Mouse (Mus musculus) brain, adult 2 months (tissue): ENCODE measurements around the gene Wnt2.

ENCODE experiments used
- DNase-seq: peaks from one replicate; pipeline ENCODE4 v3.0.0; 2011; ENCODE audit warnings: low read depth, low spot score

The Wnt2 gene

DNA sequence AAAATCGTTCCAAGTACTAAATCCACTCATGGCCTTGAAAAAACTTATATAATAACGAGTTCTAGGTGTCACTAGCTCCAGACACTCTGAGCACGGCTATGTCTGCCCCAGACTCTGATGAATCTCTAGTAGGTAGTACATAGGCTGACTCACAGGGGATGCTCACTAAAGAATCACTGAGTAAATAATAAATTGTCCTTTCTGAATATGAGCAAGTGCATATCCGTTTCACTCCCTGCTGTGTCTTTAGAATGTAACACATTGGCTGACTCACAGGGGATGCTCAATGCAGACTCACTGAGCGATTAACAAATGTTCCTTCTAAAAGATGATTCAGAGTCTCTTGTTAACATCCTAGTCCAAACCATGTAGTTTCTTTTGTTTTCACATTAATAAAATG is 52.1 kb downstream of the Wnt2 start:
- peak; percentile 81 for DNase-seq

DNA sequence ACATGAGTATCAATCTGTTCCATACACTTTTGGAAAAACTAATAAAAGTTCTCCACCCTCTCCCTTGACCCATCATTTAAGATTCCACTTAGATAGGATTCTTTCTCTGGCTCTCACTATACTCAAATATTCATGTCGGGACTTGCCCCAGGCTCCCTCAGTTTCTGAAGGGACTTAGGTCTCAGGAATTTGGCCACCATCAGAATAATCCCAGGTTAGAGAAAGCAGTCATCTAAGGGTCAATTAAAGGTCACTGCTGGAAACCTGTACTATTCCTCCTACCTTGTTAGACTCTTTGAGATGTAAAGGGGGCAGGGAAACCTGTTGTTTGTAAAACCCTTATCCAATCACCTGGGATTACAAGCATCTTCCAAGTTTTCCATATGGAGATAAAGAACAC is 53.2 kb downstream of the Wnt2 start:
- no peak for DNase-seq

DNA sequence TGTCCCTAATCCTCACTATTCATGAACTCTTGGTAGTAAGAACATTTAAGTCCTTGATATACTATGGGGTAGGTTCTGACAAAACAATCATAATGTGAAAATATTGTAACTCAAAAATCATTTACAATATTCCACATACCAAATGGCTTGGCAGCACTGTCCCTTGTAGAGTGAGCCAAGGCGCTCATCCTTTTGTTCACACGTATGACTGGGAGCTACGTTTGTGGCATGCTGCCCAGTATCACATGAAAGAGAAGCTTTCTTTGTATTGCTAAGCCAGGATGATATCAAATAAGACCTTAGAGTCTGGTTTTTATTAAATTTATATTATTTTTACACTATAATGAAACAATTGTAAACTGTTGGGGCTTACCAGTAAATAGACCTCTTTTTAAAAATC is 56.0 kb downstream of the Wnt2 start:
- DNase-seq, result peak; percentile 43

DNA sequence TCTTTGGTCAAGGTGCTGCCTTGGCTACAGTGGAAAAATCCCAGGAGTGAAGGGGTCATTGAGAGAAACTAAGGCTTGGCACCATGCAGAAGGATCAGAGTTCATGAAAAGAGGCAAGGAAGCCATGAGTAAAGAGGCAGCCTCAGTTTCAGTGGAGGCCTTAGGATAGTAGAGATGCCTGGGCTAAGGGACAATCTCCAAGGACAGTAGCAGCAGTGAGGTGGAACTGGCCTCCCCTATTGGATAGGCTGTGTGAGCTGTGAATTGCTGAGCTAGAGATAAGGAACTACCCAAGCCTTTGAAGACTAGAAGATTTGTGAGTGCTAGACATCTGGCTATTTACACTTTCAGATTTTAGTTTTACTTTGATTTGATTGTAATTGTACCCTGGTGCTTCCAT is 59.0 kb downstream of the Wnt2 start:
- no peak for DNase-seq

DNA sequence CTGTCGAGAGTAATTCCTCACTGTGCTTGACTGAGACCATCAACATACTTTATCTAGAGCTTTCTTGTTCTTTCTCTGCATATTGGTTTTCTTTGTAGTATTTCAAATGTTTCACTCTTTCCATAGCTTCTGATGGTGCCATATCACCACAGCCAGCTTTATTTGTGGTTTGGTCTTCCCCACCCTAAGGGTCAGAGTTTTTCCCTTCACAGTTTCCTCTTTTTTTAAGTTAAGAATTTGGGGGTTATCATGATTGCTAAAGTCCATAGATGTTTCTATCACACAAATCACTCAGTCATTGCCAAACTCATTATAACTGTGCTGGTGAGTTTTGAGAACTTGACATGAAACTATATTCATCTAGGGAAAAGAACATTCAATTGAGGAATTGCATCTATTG is 60.6 kb downstream of the Wnt2 start:
- DNase-seq, result no peak

DNA sequence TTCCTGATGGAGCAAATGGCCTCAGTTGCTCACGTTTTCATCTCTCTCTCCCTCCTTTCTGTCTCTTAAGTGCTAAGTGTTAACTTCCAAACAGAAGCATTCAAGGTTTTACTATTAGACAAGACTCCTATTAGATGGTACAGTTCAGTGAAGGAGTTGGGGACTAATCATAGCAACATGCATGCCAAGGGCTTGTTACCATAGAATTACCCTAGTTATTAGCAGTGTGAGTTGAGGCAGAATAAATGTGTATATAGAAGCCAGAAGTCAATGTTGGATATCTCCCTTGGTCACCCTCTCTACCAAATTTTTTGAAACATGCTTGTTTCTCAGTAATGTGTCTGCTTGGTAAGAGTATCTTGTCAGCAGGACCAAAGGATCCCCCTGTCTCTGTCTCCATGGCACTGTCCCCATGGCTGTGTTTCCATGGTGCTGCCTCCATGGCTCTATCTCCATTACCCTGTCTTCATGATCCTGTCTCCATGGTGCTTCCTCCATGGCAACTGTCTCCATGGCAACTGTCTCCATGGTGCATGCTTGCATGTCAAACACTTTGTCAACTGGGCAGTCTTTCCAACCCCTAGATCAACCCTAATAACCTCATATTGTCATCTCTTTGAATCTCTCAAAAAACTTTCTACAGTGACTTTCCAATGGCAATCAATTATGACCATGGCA is 61.8 kb downstream of the Wnt2 start:
- peak; percentile 56 for DNase-seq

DNA sequence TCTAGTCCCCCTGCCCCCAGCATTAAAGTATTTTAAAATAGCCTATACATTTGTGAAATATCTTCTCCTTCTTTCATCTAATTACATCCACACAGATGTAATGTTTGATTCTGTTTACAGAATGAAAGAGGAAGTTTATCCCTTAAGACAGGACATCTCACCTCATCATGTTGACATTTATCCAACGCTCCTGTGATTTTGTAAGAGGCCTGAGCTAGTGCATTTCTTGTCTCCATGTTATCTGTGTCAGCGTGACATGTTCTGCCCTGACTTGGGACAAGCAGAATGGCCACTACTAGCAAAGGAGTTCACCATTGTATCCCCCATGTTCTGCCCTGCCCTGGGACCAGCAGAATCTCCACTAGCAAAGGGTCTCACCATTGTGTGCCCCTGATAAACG is 66.9 kb downstream of the Wnt2 start:
- DNase-seq, result no peak

DNA sequence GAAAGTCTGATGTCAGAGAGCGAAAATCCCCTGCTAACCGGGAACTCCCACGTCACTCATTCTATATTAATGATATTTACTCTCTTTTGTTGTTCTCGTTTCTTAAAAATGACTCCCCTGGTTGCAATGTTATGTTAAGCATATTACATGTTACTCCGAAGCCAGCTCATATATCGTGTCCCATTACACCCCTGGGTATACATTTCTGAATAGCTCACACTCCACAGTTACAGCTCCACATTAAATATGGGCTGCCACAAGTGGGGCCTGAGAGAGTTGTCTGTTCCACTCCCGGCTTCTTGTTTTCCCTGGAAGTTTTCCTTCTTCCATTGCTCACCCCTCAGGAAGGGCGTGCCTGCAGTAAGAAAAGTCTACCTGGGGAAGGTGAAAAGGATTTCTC is 78.6 kb downstream of the Wnt2 start:
- no peak for DNase-seq

DNA sequence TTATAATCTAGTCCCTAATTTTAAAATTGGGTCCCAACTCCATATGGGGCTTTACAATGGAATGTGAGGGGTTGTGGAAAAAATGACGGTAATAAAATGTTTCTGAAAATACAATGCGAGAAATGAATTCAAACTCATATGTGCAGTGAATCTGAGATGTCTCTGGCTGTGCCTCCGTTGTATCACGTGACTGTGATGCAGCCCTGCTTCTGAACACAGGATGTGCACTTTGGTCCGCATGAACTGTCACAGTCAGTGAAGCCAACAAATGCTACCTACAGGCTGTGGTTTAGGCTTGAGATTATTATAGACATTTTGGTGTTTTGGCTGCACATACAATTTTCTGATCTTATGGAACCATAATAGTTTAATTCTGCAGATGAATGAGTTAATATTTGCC is 81.3 kb downstream of the Wnt2 start:
- DNase-seq, result no peak

DNA sequence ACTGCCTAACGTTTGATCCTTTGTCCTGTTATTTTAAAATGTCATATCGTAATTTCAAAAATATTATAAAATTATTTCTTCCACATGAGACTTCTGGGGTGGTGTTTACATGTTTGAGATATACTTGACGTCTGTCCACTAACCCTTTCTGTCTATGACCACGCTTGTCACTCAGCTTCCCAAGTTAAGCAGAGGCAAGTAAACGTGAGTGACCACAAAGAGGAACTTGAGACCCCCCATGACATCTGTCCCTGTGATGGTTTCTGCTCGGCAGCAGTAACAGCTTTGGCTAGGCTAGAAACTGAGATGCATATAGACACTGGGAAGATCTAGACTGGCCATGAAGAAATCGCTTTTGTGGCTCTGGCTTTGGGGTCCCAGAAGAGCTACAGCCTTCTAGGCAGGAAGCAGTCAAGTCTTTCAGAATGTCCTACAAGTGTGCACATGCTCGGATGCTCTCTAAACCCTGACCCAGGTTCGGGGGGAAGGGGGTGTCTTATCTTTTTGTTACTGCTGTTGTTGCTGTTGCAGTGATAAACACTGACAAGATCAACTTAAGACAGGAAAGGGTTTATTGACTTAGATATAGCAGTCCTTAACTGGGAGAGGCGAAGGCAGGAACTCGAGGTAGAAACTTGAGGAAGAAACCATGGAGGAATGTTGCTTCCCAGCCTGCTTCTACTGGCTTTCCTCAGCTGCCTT is 83.1 kb downstream of the Wnt2 start:
- no peak for DNase-seq

DNA sequence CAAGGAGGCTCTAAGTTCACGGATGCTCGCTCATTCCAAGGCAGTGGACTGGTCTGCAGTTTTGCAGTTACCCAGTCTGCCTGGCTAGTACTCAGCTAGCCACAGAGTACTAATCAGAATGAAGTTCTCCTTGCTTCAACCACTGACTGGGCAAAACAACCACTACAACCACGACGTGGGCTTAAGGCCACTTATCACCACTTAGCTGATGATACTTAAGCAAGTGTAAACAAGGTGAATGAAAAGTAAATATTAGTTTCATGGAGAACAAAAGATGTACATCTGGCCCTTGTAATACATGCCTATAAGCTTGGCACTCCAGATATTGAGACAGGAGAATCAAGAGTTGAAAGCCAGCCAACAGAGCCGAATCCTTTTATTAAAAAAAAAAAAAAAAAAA is 83.9 kb downstream of the Wnt2 start:
- no peak for DNase-seq

DNA sequence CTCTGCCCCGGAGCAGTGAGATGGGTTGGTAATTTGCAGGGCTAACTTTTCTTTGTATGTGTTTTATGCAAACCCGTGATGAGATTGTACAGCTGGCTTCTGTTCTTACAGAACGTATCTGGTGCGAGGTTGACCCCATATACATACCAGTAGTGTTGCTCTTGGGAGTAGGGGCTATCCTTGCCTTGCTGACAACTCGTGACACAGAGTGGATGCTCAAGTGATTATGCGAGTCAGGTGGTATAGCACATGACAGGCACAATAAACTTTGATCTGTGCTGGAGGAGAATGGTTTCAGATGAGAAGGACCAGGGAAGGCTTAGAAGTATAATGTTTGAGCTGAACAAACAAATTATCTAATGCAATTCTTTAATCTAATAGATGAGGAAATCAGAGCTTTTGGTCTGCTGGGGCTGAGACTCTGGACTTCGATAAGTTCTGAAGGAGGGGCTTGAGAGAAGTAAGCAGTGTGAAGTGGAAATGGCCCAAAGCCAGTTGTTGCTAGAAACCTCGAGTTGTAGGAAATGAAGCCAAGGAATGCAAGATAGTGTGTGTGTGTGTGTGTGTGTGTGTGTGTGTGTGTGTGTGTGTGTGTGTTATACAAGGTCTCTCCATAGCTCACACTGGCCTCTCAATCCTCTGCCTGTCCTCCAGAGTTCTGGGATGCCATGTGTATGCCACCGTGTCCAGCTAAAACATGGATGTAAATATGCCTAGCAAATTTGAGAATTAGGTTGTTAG is 86.3 kb downstream of the Wnt2 start:
- DNase-seq, result no peak

DNA sequence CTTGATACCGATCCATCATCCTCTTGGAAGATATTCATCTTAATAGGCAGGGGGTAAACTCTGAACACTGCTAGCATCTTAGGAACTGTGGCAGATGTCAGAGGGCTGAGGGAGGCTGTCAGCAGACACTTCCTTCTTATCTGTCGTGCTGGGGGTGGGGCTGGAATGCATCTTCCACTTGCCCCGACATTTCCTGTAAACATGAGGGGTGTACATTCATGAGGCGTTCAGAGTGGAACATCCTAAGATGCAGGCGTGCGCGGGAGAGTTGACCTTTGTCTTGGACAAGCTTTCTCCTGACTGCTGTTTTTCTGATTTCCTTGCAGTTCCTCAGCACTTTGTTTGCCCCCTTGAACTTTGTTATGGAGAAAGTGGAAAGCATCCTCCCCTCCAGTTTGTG is 88.0 kb downstream of the Wnt2 start:
- no peak for DNase-seq

DNA sequence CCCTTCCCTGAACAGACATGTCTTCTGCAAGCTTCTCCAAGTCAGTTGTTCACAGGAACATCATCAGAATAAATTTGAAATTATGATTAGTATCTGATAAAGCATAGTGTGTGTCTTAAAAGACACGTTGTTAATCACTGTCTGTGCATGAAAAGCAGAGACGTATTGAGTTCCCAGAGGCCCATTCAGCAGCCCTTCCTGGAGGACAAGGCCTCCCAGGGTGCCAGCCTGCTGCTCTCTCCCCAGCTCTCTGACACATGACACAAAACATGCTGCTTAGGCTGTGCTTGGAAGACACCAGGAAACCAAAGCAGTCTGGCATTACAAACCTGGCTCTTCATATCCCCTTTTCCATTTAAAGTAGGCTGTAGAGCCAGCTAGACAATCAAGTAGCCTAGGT is 88.5 kb downstream of the Wnt2 start:
- DNase-seq, result no peak
